Mouse (Mus musculus): ENCODE measurements around the gene Mcidas.

- no peak for TF ChIP-seq POLR2A (IDR thresholded peaks at IDR 0.05; ENCODE audit: insufficient read length, low read depth)
- no peak for TF ChIP-seq E2F4 (IDR thresholded peaks at IDR 0.05; ENCODE audit: insufficient read depth)
- no peak for TF ChIP-seq MYOG (IDR thresholded peaks at IDR 0.05; ENCODE audit: control insufficient read depth in 1 of 3, insufficient read depth in 1 of 3, insufficient read length in 2 of 3, low read depth in 2 of 3)
- TF ChIP-seq MAX (IDR thresholded peaks at IDR 0.05; ENCODE audit: low read depth), result no peak
- TF ChIP-seq TCF12 (IDR thresholded peaks at IDR 0.05; ENCODE audit: insufficient read depth, poor library complexity, severe bottlenecking), result no peak
- no peak for TF ChIP-seq USF1 (IDR thresholded peaks at IDR 0.05; ENCODE audit: low read depth)
- TF ChIP-seq CEBPB (IDR thresholded peaks at IDR 0.05; ENCODE audit: insufficient read depth, poor library complexity, severe bottlenecking), result peak; percentile 56; the same call in 1 of the 2 replicates
- no peak for TF ChIP-seq POLR2AphosphoS2 (IDR thresholded peaks at IDR 0.05; ENCODE audit: insufficient read length, low read depth)
- no peak for TF ChIP-seq MYOD1 (IDR thresholded peaks at IDR 0.05; ENCODE audit: control insufficient read depth in 1 of 3, insufficient read length in 2 of 3, low read depth in 2 of 3)
- TF ChIP-seq TCF3 (IDR thresholded peaks at IDR 0.05; ENCODE audit: insufficient read length, low read depth), result no peak
- no peak for TF ChIP-seq SRF (IDR thresholded peaks at IDR 0.05; ENCODE audit: control insufficient read depth, insufficient read length, low read depth)
Measured at GRCm38 (mm10) chr13:112967267-112967666, 26.4 kb upstream of the Mcidas start.

Measured in myocyte (in vitro differentiated cells).